Mouse (Mus musculus): Measurements from ENCODE around the gene Dedd. TPM values are rescaled to one million over a fixed set of nuclear protein-coding genes. Genes with fewer than 3 reads are reported as not detected.
"Not testable (repeated sequence)": the region's sequence is repeated elsewhere in the genome, so short reads cannot be mapped to it uniquely, and the experiment has no call there.

Gene Dedd
- total RNA-seq, 2 experiments from 2014 or later: 3.8 to 4.3 TPM

- ATAC-seq (replicated peaks; ENCODE audit: low FRiP score, poor library complexity, severe bottlenecking): not testable (repeated sequence)
Observed at GRCm38 (mm10) chr1:171306157-171306556, 22.8 kb upstream of the Dedd start.

- ATAC-seq (replicated peaks; ENCODE audit: low FRiP score, poor library complexity, severe bottlenecking): no peak
Observed at GRCm38 (mm10) chr1:171309321-171309720, 19.6 kb upstream of the Dedd start.

GRCm38 (mm10) chr1:171319748-171320147 is 9.2 kb upstream of the Dedd start:
- ATAC-seq (replicated peaks; ENCODE audit: low FRiP score, poor library complexity, severe bottlenecking): no peak

- no peak for ATAC-seq (replicated peaks; ENCODE audit: low FRiP score, poor library complexity, severe bottlenecking)
Observed at GRCm38 (mm10) chr1:171320151-171320550, 8.8 kb upstream of the Dedd start.

GRCm38 (mm10) chr1:171321415-171321814 is 7.5 kb upstream of the Dedd start:
- peak; percentile 78 for ATAC-seq (replicated peaks; ENCODE audit: low FRiP score, poor library complexity, severe bottlenecking)

- no peak for ATAC-seq (replicated peaks; ENCODE audit: low FRiP score, poor library complexity, severe bottlenecking)
Observed at GRCm38 (mm10) chr1:171322012-171322411, 6.9 kb upstream of the Dedd start.

- ATAC-seq (replicated peaks; ENCODE audit: low FRiP score, poor library complexity, severe bottlenecking): no peak
Observed at GRCm38 (mm10) chr1:171325571-171325970, 3.4 kb upstream of the Dedd start.

- not testable (repeated sequence) for ATAC-seq (replicated peaks; ENCODE audit: low FRiP score, poor library complexity, severe bottlenecking)
Observed at GRCm38 (mm10) chr1:171326588-171326987, 2.4 kb upstream of the Dedd start.

- ATAC-seq (replicated peaks; ENCODE audit: low FRiP score, poor library complexity, severe bottlenecking): peak; percentile 11; the same call in 1 of the 2 replicates
Observed at GRCm38 (mm10) chr1:171328244-171328643, 701 bp upstream of the Dedd start.

GRCm38 (mm10) chr1:171329433-171330215 is 679 bp downstream of the Dedd start:
- peak; percentile 57 for ATAC-seq (replicated peaks; ENCODE audit: low FRiP score, poor library complexity, severe bottlenecking)

GRCm38 (mm10) chr1:171330216-171330560 is 1.2 kb downstream of the Dedd start:
- ATAC-seq (replicated peaks; ENCODE audit: low FRiP score, poor library complexity, severe bottlenecking): no peak

GRCm38 (mm10) chr1:171342262-171343207 is 13.6 kb downstream of the Dedd start:
- ATAC-seq (replicated peaks; ENCODE audit: low FRiP score, poor library complexity, severe bottlenecking): no peak

- no peak for ATAC-seq (replicated peaks; ENCODE audit: low FRiP score, poor library complexity, severe bottlenecking)
Observed at GRCm38 (mm10) chr1:171343922-171344677, 15.2 kb downstream of the Dedd start.

GRCm38 (mm10) chr1:171344715-171345114 is 15.8 kb downstream of the Dedd start:
- ATAC-seq (replicated peaks; ENCODE audit: low FRiP score, poor library complexity, severe bottlenecking): no peak

GRCm38 (mm10) chr1:171345225-171346094 is 16.5 kb downstream of the Dedd start, which contains the start of the genes Nit1 and Pfdn2:
Gene Nit1 (minus strand): TSS chr1:171345646.
Gene Pfdn2 (plus strand): TSS chr1:171345670.
- peak; percentile 98 for ATAC-seq (replicated peaks; ENCODE audit: low FRiP score, poor library complexity, severe bottlenecking)

- ATAC-seq (replicated peaks; ENCODE audit: low FRiP score, poor library complexity, severe bottlenecking): peak; percentile 35; the same call in 1 of the 2 replicates
Observed at GRCm38 (mm10) chr1:171346095-171346450, 17.1 kb downstream of the Dedd start.

- ATAC-seq (replicated peaks; ENCODE audit: low FRiP score, poor library complexity, severe bottlenecking): no peak
Observed at GRCm38 (mm10) chr1:171348665-171349064, 19.7 kb downstream of the Dedd start.

- no peak for ATAC-seq (replicated peaks; ENCODE audit: low FRiP score, poor library complexity, severe bottlenecking)
Observed at GRCm38 (mm10) chr1:171349210-171349609, 20.3 kb downstream of the Dedd start.

GRCm38 (mm10) chr1:171355812-171356340 is 26.9 kb downstream of the Dedd start:
- ATAC-seq (replicated peaks; ENCODE audit: low FRiP score, poor library complexity, severe bottlenecking): no peak
